Mouse (Mus musculus): Measurements from ENCODE around the gene Ankrd12.

Gene Ankrd12

DNA sequence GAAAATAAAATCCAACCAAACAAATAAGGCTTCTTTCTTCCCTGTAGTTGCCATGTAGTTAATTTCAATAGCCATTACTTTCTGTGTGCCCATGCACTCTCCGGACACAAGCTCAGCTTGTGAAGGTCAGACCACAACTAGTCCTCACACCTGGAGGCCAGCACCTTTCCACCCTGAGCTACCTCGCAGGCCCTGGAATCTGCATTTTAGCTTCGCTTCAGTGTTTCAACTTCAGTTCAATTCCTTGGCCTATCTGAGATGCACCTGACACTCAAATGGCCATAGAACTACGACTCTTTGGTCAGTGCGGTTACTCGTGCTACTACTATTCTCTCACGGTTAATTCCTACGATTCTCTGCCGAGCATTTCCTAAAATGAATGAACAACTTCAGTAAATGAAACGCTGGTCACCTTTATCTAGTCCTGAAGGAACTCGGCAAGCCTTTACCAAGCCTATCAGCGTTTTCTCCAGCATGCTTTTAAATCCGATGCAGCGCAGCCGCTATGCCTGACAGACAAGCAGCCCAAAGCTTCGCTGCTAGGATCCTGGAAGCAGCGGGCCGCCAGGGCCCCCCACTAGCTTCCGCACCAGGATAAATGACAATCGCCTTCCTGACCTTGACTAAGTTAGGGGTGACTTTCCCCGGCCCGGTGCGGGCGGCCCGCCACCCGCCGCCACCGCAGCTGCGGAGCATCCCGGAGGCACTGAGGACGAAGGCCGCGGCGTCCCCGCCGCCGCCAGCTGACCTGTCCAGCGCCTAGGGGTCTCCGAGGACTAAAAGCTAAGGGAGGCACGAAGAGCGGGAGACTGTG, 23.9 kb upstream of the Ankrd12 start:
- POLR2A ChIA-PET, result interaction anchor here (0.6 to 3.7 kb wide), 30 partner anchors 9 to 487 kb away, joined by 3 to 29 read pairs (median 4); partner anchors contain the start of genes Washc1 (in 3 of the 4), Ankrd12 (in 2 of the 4), Ddx11 (in 1 of the 4) and Ralbp1 (in 1 of the 4)
- CTCF ChIA-PET, result interaction anchor here (0.7 to 2.3 kb wide), 14 partner anchors 8 to 347 kb away, joined by 3 to 13 read pairs (median 4); partner anchors contain the start of gene Washc1 (in 1 of the 4)

DNA sequence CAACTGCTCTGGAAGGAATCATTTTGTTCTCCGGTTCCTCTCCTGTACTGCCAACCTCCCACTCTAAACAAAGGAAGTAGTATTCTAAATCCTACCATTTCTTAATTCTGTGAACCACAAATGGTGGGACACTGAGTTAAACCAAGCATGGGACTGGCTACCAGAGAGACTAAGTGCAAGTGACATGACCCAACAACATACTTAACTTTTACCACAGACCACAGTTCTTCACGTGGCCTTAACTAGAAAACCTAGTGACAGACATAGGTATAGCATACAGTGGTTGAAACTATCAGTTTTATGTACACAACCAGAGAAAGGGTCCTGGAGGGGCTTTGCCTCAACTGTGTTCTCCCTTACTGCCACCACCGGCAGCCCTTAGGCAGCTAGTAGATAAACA, 15.8 kb upstream of the Ankrd12 start:
- ChIA-PET POLR2A (interaction anchor here in 2 of 4 experiments (0.9 to 2.7 kb wide), 7 partner anchors 8 to 22 kb away, joined by 3 to 18 read pairs (median 6); partner anchors contain the start of genes Ankrd12 (in 1 of the 2) and Ndufv2 (in 1 of the 2)), CTCF (interaction anchor here in 3 of 4 experiments (0.6 to 2.5 kb wide), 4 partner anchors 9 to 223 kb away, joined by 3 to 9 read pairs (median 4); partner anchors contain the start of gene Ndufv2 (in 1 of the 3))

DNA sequence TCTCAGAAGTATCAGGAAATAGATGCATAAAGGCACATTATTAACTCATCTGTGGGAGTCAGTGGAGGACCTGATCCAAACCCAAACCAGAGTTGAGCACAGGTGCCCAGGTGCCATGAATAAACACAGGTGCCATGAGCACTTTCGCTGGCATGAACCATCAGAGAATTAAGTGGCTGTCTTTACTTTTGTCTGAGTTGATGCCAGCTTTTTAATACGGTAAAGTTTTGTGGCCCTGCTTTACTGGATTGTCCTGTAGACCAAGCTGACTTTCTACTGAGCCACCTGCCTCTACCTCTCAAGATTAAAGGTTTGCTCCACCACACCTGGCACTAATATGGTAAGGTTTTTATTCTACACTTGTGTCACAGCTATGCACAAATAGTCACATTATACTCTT, 15.2 kb upstream of the Ankrd12 start:
- ChIA-PET CTCF (interaction anchor here in 2 of 4 experiments (0.5 to 1.1 kb wide), 2 partner anchors 15 to 222 kb away, joined by 3 to 4 read pairs; no protein-coding TSS in a partner anchor), POLR2A (interaction anchor here in 2 of 4 experiments (1.5 to 2.7 kb wide), 5 partner anchors 9 to 18 kb away, joined by 4 to 18 read pairs (median 7); partner anchors contain the start of genes Ndufv2 (in 2 of the 2) and Ankrd12 (in 1 of the 2))

DNA sequence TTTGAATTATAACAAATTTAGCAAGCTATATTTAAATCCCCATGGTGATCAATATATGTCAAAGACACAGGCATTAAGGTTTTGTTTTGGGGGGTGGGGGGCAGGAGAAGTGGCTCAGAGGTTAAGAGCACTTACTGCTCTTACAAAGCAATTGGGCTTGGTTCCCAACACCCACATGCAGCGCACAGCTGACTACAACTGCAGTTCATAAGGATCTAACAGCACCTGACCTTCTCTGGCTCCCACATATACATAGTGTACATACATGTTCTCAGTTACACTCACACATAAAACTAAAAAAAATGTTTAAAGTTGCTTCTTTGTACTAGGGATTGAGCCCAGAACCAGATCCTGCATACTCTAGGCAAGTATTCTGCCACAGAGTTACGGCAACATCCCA, 14.5 kb upstream of the Ankrd12 start:
- ChIA-PET CTCF (interaction anchor here in 1 of 4 experiments (0.7 kb wide), 1 partner anchor 205 kb away, joined by 5 read pairs; no protein-coding TSS in a partner anchor), POLR2A (interaction anchor here (0.6 to 2.7 kb wide), 10 partner anchors 9 to 240 kb away, joined by 3 to 18 read pairs (median 4); partner anchors contain the start of genes Ndufv2 (in 2 of the 4), Ankrd12 (in 1 of the 4) and Washc1 (in 1 of the 4))

DNA sequence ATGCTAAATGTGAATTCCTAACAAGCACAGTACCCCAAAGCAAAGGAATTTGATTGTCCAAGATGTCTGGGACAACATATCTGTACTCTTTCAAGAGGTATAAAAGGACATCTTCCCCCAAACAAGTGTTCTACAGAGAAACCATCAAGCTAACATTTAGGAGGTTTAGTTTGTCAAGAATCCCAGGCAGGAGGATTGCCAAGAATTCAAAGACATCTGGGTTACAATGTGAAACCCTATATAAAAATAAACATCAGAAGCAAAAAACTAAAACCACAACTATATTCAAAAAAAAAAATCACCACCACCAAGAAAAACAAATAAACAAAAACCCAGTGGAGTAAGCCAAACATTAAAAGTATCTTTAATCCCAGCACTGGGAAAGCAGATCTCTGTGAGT, 13.4 kb upstream of the Ankrd12 start:
- CTCF ChIA-PET, result interaction anchor here in 1 of 4 experiments (1.1 kb wide), 1 partner anchor 14 kb away, joined by 4 read pairs; no protein-coding TSS in a partner anchor
- POLR2A ChIA-PET, result interaction anchor here in 3 of 4 experiments (0.9 to 2.7 kb wide), 4 partner anchors 10 to 18 kb away, joined by 4 to 18 read pairs (median 6); partner anchors contain the start of genes Ankrd12 (in 1 of the 3) and Ndufv2 (in 1 of the 3)

DNA sequence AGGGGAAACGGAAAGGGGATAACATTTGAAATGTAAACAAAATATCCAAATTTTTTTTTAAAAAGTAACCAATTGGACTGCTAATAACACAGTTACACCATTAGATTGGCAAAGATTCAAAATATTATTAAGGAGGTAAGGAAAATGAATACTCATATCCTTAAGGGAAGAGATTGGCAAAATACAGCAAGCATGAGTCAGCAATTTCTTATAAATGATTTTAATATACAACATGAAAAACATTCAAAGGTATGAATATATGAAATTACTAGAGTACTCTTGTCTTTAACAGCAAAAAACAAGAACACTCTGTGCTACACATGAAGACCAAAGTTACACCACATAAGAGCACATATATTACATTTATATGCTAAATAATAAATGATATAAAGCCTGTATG, 8.1 kb upstream of the Ankrd12 start:
- ChIA-PET POLR2A (interaction anchor here in 2 of 4 experiments (0.8 to 1.8 kb wide), 6 partner anchors 8 to 19 kb away, joined by 3 to 6 read pairs (median 4); partner anchors contain the start of gene Ndufv2 (in 1 of the 2)), CTCF (interaction anchor here (0.6 to 2.1 kb wide), 8 partner anchors 14 to 385 kb away, joined by 3 to 13 read pairs (median 3); partner anchors contain the start of gene Ndufv2 (in 1 of the 4))

DNA sequence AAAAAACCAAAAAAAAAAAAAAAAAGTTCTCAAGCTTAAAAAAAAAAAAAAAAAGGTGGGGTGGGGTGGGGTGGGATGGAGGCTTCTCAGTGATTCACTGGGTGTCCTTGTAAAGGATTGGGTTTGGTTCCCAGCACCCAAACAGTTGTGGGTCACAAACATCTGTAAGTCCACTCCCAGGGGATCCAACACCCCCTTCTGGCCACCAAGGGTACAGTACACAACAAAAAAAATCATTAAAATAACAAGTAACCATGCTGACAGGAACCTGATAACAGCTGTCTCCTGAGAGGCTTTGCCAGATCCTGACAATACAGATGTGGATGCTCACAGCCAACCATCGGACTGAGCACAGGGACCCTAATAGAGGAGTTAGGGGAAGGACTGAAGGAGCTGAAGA, 7.6 kb upstream of the Ankrd12 start:
- ChIA-PET POLR2A (interaction anchor here in 2 of 4 experiments (0.6 to 1.5 kb wide), 9 partner anchors 9 to 235 kb away, joined by 3 to 5 read pairs (median 3); partner anchors contain the start of gene Ndufv2 (in 1 of the 2)), CTCF (interaction anchor here (0.6 to 2.1 kb wide), 9 partner anchors 15 to 385 kb away, joined by 3 to 13 read pairs (median 3); partner anchors contain the start of gene Ndufv2 (in 1 of the 4))

DNA sequence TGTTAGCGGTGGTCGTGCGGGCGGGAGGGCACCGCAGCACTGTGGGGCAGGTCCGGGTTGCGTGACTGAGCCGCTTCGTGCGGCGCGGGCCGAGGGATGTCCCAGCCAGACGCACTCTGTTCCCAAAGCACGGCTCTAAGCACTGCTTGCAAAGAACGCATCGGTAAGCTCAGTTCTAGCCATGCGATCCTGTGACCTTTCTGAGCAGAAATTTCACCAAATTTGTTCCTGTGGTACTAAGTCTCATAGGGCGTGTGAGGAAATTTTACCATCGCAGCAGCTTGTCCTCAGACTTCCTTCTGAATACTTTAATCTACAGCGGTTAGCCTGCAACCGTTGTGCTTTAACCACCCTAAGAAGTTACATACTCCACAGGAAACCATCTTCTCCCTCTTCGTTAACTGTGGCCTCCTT, 555 bp upstream of the Ankrd12 start:
- POLR2A ChIA-PET, result interaction anchor here in 2 of 4 experiments (0.5 to 3.1 kb wide), 46 partner anchors 9 to 464 kb away, joined by 3 to 29 read pairs (median 4); partner anchors contain the start of genes Ndufv2 (in 2 of the 2), Vapa (in 2 of the 2) and Washc1 (in 2 of the 2)
- CTCF ChIA-PET, result interaction anchor here (0.5 to 1.5 kb wide), 6 partner anchors 19 to 124 kb away, joined by 3 to 4 read pairs (median 4); no protein-coding TSS in a partner anchor

DNA sequence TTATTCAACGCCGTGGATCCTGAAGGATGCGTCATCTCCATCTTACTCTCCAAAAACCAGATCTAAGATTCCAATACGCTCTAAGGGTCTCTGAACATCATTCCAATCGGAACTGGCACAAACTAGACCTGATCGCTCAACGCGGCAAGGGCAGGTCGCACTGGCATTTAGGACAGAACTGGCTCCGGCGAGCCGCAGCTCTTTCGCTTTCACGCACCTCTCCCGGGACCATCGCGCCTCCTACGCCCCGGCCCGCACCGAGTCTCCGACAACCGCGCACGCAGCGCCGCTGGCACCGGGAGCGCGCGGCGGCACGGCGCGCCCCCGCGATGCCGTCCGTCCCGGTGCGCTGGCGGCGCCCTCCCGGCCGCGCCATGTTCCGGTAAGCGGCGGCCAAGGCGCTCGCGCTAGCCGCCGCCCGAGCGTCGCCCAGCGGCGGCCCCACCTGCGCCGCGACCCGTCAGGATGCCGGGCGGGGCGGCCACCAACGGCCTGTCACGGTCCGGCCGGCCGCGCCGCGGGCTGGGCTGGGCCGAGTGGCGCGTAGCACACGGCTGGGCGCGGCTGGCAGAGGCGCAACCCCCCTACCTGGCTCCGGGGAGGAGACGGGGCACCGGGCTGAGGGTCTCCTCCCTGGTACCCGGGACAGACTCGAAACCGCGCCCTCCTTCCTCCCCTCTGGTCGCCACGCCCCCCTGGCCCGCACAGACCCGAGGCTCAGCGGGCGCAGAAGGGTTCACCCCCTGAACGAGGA, 538 bp downstream of the Ankrd12 start:
- CTCF ChIA-PET, result interaction anchor here in 1 of 4 experiments (0.5 to 1.0 kb wide), 2 partner anchors 13 to 231 kb away, joined by 3 to 4 read pairs; no protein-coding TSS in a partner anchor
- POLR2A ChIA-PET, result interaction anchor here in 2 of 4 experiments (0.9 to 3.1 kb wide), 22 partner anchors 7 to 463 kb away, joined by 3 to 29 read pairs (median 5); partner anchors contain the start of genes Ndufv2 (in 2 of the 2), Vapa (in 2 of the 2) and Washc1 (in 1 of the 2)

DNA sequence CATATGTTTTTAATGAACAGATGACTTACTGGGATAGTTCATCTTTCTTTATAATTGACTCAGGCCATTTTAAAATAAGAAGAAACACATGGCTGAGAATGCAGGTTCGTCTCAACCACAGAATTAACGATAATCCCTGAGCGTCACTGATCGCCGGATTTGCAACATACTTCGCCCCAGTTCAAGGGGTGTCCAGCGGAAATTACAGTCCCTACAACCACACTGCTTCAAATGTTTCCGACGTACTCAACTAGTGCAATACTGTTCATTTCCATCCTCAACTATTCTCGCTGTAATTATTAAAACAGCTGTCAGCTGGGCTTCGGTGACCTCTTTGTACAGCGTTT, 1.1 kb downstream of the Ankrd12 start:
- ChIA-PET POLR2A (interaction anchor here in 1 of 4 experiments (1.0 to 2.6 kb wide), 2 partner anchors 9 to 26 kb away, joined by 3 to 25 read pairs; partner anchors contain the start of gene Ndufv2), CTCF (interaction anchor here in 1 of 4 experiments (1.0 kb wide), 1 partner anchor 14 kb away, joined by 4 read pairs; no protein-coding TSS in a partner anchor)

DNA sequence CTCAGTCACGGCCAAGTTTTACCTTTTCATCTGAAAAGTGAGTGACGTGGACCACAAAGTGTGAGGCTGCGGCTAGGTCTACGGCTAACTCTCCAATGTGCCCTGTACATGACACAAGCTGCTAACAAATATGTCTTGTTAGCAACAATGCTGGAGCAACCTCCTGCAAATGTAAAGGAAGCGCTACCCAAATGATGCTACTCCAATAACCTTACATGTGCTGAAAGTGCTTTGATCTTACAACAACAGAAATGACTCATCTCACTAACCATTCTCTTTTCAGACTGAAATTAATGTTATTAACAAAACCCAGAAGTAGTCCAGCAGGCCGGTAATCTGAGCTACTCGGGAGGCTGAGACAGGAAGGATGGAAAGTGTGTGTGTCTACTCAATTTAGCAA, 2.9 kb downstream of the Ankrd12 start:
- CTCF ChIA-PET, result interaction anchor here in 1 of 4 experiments (0.6 kb wide), 1 partner anchor 29 kb away, joined by 3 read pairs; no protein-coding TSS in a partner anchor
- POLR2A ChIA-PET, result interaction anchor here in 2 of 4 experiments (0.6 to 1.7 kb wide), 3 partner anchors 18 to 143 kb away, joined by 3 to 4 read pairs (median 4); partner anchors contain the start of gene Washc1 (in 1 of the 2)

DNA sequence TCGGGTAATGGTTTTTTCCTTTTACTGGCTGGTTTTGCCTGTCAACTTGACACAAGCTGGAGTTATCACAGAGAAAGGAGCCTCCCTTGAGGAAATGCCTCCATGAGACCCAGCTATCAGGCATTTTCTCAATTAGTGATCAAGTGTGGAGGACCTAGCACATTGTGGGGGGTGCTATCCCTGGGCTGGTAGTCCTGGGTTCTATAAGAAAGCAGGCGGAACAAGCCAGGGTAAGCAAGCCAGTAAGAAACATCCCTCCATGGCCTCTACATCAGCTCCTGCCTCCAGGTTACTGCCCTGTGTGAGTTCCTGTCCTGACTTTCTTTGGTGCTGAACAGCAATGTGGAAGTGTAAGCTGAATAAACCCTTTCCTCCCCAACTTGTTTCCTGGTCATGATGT, 7.9 kb downstream of the Ankrd12 start:
- POLR2A ChIA-PET, result interaction anchor here in 2 of 4 experiments (0.7 to 2.3 kb wide), 9 partner anchors 8 to 56 kb away, joined by 3 to 16 read pairs (median 3); partner anchors contain the start of genes Ankrd12 (in 2 of the 2) and Ndufv2 (in 1 of the 2)
- CTCF ChIA-PET, result interaction anchor here in 1 of 4 experiments (1.0 kb wide), 1 partner anchor 199 kb away, joined by 4 read pairs; no protein-coding TSS in a partner anchor

DNA sequence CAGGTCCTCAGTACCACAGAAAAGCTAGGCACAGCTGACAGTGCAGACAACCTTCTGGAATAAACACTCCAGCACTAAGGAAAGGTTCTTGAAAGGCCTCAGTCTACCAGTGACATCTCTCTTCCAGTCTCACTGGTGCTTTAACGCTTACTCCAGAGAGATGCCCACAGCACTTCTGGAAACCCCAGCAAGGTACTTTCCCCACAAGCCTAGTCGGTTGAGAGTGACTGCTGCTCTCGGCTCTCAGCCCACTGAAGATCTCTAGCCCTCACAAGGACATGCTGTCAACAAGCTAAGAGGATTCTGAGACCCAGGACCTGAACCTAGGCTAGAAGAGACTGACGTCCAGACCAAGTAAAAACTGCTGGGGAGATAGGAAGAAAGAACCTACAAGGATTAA, 11.8 kb downstream of the Ankrd12 start:
- CTCF ChIA-PET, result no interaction called here

DNA sequence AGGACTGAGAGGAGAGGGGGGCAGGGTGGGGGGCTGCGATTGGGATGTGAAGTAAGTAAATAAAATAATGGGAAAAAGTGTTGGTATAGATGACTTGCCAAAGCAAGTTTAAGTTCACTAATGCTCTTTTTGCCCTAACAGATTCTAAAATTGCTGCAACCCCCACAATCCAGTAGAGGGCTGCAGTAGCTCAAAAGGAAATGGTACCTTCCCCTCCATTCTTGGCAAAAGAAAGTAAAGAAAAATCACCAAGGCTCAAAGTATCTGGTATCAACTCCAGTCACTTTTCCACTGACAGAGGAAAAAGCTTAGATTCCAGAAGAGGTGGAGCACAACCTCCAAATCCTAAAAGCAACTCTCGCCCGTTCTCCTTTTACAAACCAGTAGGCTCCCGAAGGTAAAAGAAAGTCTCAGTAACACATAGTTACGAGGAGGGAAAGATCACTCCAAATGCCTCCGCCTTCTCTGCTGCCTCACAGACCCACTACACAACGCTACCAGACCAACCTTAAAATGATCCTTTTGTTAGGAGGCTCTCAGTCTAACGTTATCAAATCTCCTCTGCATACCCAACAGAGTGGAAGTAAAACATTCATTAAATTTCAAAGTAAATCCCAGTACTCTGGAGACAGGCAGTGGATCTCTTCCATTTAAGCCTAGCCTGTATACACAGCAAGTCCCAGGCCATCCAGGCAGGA, 15.5 kb downstream of the Ankrd12 start:
- CTCF ChIA-PET, result interaction anchor here in 1 of 4 experiments (0.6 kb wide), 1 partner anchor 27 kb away, joined by 3 read pairs; no protein-coding TSS in a partner anchor
- POLR2A ChIA-PET, result interaction anchor here in 1 of 4 experiments (0.8 to 1.5 kb wide), 4 partner anchors 10 to 26 kb away, joined by 3 read pairs; partner anchors contain the start of gene Ankrd12

More for the DNA sequence above, 11.8 kb downstream of the Ankrd12 start:
- POLR2A ChIA-PET, result interaction anchor here in 2 of 4 experiments (1.1 to 2.5 kb wide), 2 partner anchors 12 kb away, joined by 3 to 9 read pairs; partner anchors contain the start of gene Ankrd12 (in 2 of the 2)

DNA sequence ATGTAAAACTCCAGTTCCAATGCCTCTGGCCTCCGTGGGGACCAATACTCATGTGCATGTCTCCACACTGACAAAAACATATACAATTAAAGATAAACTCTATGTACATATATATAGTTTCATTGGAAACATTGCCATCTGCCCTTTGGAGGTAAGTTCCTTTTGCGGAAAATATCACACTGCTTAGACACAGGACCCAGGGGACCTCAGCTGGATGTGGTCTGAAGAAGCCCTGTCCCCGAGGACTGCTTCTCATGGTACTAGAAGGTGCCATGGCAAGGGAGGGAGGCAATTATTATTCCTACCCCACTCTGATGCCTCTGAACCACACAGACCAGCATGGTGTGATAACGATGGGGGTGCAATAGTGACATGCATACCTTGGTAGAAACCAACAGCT, 18.7 kb downstream of the Ankrd12 start:
- ChIA-PET CTCF (interaction anchor here in 1 of 4 experiments (0.6 to 0.7 kb wide), 2 partner anchors 72 to 269 kb away, joined by 4 to 7 read pairs; no protein-coding TSS in a partner anchor), POLR2A (interaction anchor here in 2 of 4 experiments (0.7 to 1.6 kb wide), 3 partner anchors 11 to 779 kb away, joined by 3 to 9 read pairs (median 3); partner anchors contain the start of gene Ankrd12 (in 1 of the 2))

DNA sequence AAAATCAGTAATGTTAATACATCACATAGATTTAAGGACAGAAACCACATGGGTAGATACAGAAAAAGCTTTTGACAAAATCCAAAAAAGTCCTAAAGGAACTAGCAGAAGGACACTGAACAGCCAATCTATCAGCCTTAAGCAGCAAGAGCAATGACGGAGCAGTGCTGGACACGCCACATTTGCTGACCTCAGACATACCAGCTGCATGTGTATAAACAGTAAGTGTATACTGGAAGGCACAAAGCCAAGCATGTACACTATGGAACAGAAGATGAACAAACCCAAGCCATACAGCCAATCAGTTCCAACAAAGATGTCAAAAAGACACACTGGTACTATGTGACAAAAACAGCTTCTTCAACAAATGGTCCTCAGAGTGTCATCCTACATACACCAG, 19.7 kb downstream of the Ankrd12 start:
- POLR2A ChIA-PET, result interaction anchor here in 1 of 4 experiments (2.3 kb wide), 1 partner anchor 11 kb away, joined by 8 read pairs; no protein-coding TSS in a partner anchor
- CTCF ChIA-PET, result interaction anchor here in 2 of 4 experiments (0.6 to 0.7 kb wide), 5 partner anchors 48 to 218 kb away, joined by 3 to 7 read pairs (median 3); no protein-coding TSS in a partner anchor

Measured in embryonic stem cell, embryonic (primary cell).